Mouse (Mus musculus) midbrain, postnatal 0 days (tissue): ENCODE data around the gene Tbc1d14. TPM values are rescaled to one million over a fixed set of nuclear protein-coding genes. Genes with fewer than 3 reads are reported as not detected.

Experiments
- ATAC-seq: fragments of 200-750 bp; cut with Nextera tagmentation; 2 replicates; pipeline ENCODE4 v1.8.0; 2017; ENCODE audit warnings: moderate number of reproducible peaks, mild to moderate bottlenecking, moderate TSS enrichment, moderate library complexity; ENCODE audit not compliant: low FRiP score
- DNase-seq: peaks from one replicate; pipeline ENCODE4 v3.0.0-alpha.2; 2015; ENCODE audit warnings: low spot score
- H3K27ac ChIP-seq: fragments of 300-500 bp; sonication (generic); 2 replicates; pipeline ENCODE4 v1.5.1; 2014; ENCODE audit warnings: low read depth, mild to moderate bottlenecking, low read length, mixed read lengths
- H3K27me3 ChIP-seq: fragments of 300-500 bp; sonication (generic); 2 replicates; pipeline ENCODE4 v1.6.1; 2014; ENCODE audit warnings: low read length, control low read depth, mixed read lengths; ENCODE audit not compliant: insufficient read depth
- H3K36me3 ChIP-seq: fragments of 300-500 bp; sonication (generic); 2 replicates; pipeline ENCODE4 v1.6.1; 2014; ENCODE audit warnings: low read length, control low read depth, mixed read lengths; ENCODE audit not compliant: insufficient read depth
- H3K4me1 ChIP-seq: fragments of 300-500 bp; sonication (generic); 2 replicates; pipeline ENCODE4 v1.6.1; 2014; ENCODE audit warnings: mild to moderate bottlenecking, control low read depth, antibody characterized with exemption, low read length, mixed read lengths; ENCODE audit not compliant: insufficient read depth
- H3K4me2 ChIP-seq: fragments of 300-500 bp; sonication (generic); 2 replicates; pipeline ENCODE4 v1.6.1; 2014; ENCODE audit warnings: low read depth, mild to moderate bottlenecking, low read length, mixed read lengths; ENCODE audit not compliant: poor library complexity, severe bottlenecking
- H3K4me3 ChIP-seq: fragments of 300-500 bp; sonication (generic); 2 replicates; pipeline ENCODE4 v1.5.1; 2014; ENCODE audit warnings: low read depth, mild to moderate bottlenecking, low read length, moderate library complexity
- H3K9ac ChIP-seq: fragments of 300-500 bp; sonication (generic); replicated peaks from 2 replicates; pipeline ENCODE4 v1.6.1; 2014; ENCODE audit warnings: mild to moderate bottlenecking, low read length, moderate library complexity, mixed read lengths; ENCODE audit not compliant: poor library complexity, severe bottlenecking
- H3K9me3 ChIP-seq: fragments of 300-500 bp; sonication (generic); 2 replicates; pipeline ENCODE4 v1.6.1; 2016; ENCODE audit warnings: low read length, control low read depth
- CTCF ChIP-seq: IDR thresholded peaks from 2 replicates; pipeline ENCODE4 v1.5.1; 2016; ENCODE audit warnings: antibody characterized with exemption, mild to moderate bottlenecking
- WGBS: fragments of 180-500 bp; shearing (Covaris S2); extraction: QIAGEN DNeasy Blood & Tissue Kit; methylation state at CpG from one replicate; pipeline ENCODE4 v1.1.7; 2014; 5-methylcytosine and 5-hydroxymethylcytosine counted together
- polyA plus RNA-seq: library from polyadenylated mRNA; unstranded; fragments of >200 nt; fragmentation: Nextera tagmentation; extraction: Ambion mirVana; gene quantifications from 2 replicates; pipeline ENCODE4 v1.2.1, GENCODE M21; 2015
- total RNA-seq: library from RNA; depleted of rRNA; stranded (reverse); fragments of >200 nt; gene quantifications from 2 replicates; pipeline ENCODE4 v1.2.3, GENCODE M21; 2014

Tbc1d14 gene
- total and polyA plus RNA-seq, 2 experiments from 2014 or later, result 29.3 to 51.0 TPM

GRCm38 (mm10) chr5:36510956-36511355, 82.1 kb downstream of the Tbc1d14 start:
- no peak for TF ChIP-seq CTCF
- DNase-seq, result no peak
- no peaks in the 10 kb centered on the region for H3K4me1 ChIP-seq
- no peaks in the 10 kb centered on the region for H3K27me3 ChIP-seq
- H3K36me3 ChIP-seq, result peaks cover 53% of the 10 kb centered on the region
- ATAC-seq, result no peak
- H3K9me3 ChIP-seq, result no peaks in the 10 kb centered on the region
- WGBS, result 100% methylated on average over 2 of the region's 2 CpGs
- no peak overlapping the region for H3K9ac ChIP-seq
- no peak overlapping the region for H3K4me2 ChIP-seq
- no peak overlapping the region for H3K4me3 ChIP-seq
- no peak overlapping the region for H3K27ac ChIP-seq

GRCm38 (mm10) chr5:36508351-36508750, 84.7 kb downstream of the Tbc1d14 start:
- no peaks in the 10 kb centered on the region for H3K27me3 ChIP-seq
- no peak for TF ChIP-seq CTCF
- H3K36me3 ChIP-seq, result peaks cover 70% of the 10 kb centered on the region
- H3K4me1 ChIP-seq, result no peaks in the 10 kb centered on the region
- 93% methylated on average over 10 of the region's 10 CpGs for WGBS
- H3K9ac ChIP-seq, result no peak overlapping the region
- no peak overlapping the region for H3K4me3 ChIP-seq
- no peak overlapping the region for H3K27ac ChIP-seq
- H3K4me2 ChIP-seq, result no peak overlapping the region
- no peaks in the 10 kb centered on the region for H3K9me3 ChIP-seq
- DNase-seq (no peak), ATAC-seq (no peak)

- H3K4me2 ChIP-seq, result no peak overlapping the region
- 72% methylated on average over 5 of the region's 5 CpGs for WGBS
- no peak overlapping the region for H3K27ac ChIP-seq
- H3K36me3 ChIP-seq, result peaks cover 63% of the 10 kb centered on the region
- ATAC-seq, result no peak
- no peaks in the 10 kb centered on the region for H3K27me3 ChIP-seq
- H3K4me3 ChIP-seq, result no peak overlapping the region
- no peaks in the 10 kb centered on the region for H3K4me1 ChIP-seq
- no peak for TF ChIP-seq CTCF
- no peak for DNase-seq
- no peaks in the 10 kb centered on the region for H3K9me3 ChIP-seq
- H3K9ac ChIP-seq, result no peak overlapping the region
Observed at GRCm38 (mm10) chr5:36505643-36506042, 87.4 kb downstream of the Tbc1d14 start.

DNA sequence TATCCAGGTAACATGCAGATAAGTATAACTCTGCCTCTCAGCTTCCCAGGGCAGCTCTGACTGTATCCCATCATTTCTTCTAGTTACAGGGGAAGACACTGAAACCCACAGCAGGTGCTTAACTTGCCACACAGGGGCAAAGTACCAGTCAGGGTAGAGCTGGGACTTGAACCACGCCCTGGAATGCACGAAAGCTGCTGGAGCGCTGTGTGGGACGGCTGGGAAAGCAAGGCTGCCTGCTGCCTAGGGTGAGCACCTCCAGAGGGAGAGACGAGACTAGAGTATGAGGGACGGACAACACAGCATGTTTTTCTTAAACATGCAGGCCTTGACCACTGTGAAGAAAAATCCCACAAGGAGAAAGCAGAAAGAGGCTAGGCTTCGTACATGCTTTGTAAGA, 87.8 kb downstream of the Tbc1d14 start:
- TF ChIP-seq CTCF, result no peak
- no peak for ATAC-seq

GRCm38 (mm10) chr5:36494709-36495108, 98.4 kb downstream of the Tbc1d14 start:
- DNase-seq (no peak), ATAC-seq (no peak)
- Histone ChIP-seq H3K9ac (no peak overlapping the region), H3K9me3 (no peaks in the 10 kb centered on the region), H3K4me1 (no peaks in the 10 kb centered on the region), H3K4me3 (no peak overlapping the region), H3K27me3 (no peaks in the 10 kb centered on the region), H3K4me2 (no peak overlapping the region), H3K36me3 (peaks cover 60% of the 10 kb centered on the region), H3K27ac (no peak overlapping the region)
- WGBS, result 95% methylated on average over 9 of the region's 9 CpGs
- no peak for TF ChIP-seq CTCF

More for the DNA sequence above, 87.8 kb downstream of the Tbc1d14 start:
- Histone ChIP-seq H3K4me1 (no peaks in the 10 kb centered on the region), H3K4me2 (no peak overlapping the region), H3K9ac (no peak overlapping the region), H3K27me3 (no peaks in the 10 kb centered on the region), H3K36me3 (peaks cover 59% of the 10 kb centered on the region), H3K4me3 (no peak overlapping the region), H3K9me3 (no peaks in the 10 kb centered on the region), H3K27ac (no peak overlapping the region)
- 86% methylated on average over 7 of the region's 7 CpGs for WGBS
- DNase-seq, result no peak

GRCm38 (mm10) chr5:36493919-36494318, 99.2 kb downstream of the Tbc1d14 start:
- H3K9ac ChIP-seq, result no peak overlapping the region
- ATAC-seq, result no peak
- peaks cover 57% of the 10 kb centered on the region for H3K36me3 ChIP-seq
- H3K4me2 ChIP-seq, result no peak overlapping the region
- no peaks in the 10 kb centered on the region for H3K27me3 ChIP-seq
- WGBS, result 91% methylated on average over 6 of the region's 6 CpGs
- TF ChIP-seq CTCF, result no peak
- no peak overlapping the region for H3K27ac ChIP-seq
- DNase-seq, result no peak
- H3K9me3 ChIP-seq, result no peaks in the 10 kb centered on the region
- H3K4me3 ChIP-seq, result no peak overlapping the region
- H3K4me1 ChIP-seq, result no peaks in the 10 kb centered on the region
